Mouse (Mus musculus) heart, postnatal 0 days (tissue): Measurements from ENCODE around the gene B230217C12Rik. TPM values are rescaled to one million over a fixed set of nuclear protein-coding genes. Genes with fewer than 3 reads are reported as not detected.

ENCODE experiments used
- ATAC-seq: fragments of 200-750 bp; cut with Nextera tagmentation; 2 replicates; pipeline ENCODE4 v1.8.0; 2017; ENCODE audit warnings: low read depth, moderate number of reproducible peaks, moderate library complexity; ENCODE audit not compliant: insufficient read depth
- DNase-seq: peaks from one replicate; pipeline ENCODE4 v3.0.0-alpha.2; 2016; ENCODE audit warnings: low spot score
- H3K27ac ChIP-seq: fragments of 300-500 bp; sonication (generic); 2 replicates; pipeline ENCODE4 v1.5.1; 2014; ENCODE audit warnings: low read depth, mild to moderate bottlenecking
- H3K27me3 ChIP-seq: fragments of 300-500 bp; sonication (generic); 2 replicates; pipeline ENCODE4 v1.6.1; 2014; ENCODE audit warnings: low read length, mixed read lengths; ENCODE audit not compliant: control insufficient read depth, insufficient read depth
- H3K36me3 ChIP-seq: fragments of 300-500 bp; sonication (generic); replicated peaks from 2 replicates; pipeline ENCODE4 v1.6.1; 2014; ENCODE audit warnings: low read length, mixed read lengths; ENCODE audit not compliant: control insufficient read depth, insufficient read depth
- H3K4me1 ChIP-seq: fragments of 300-500 bp; sonication (generic); 2 replicates; pipeline ENCODE4 v1.6.1; 2014; ENCODE audit warnings: antibody characterized with exemption; ENCODE audit not compliant: control insufficient read depth, insufficient read depth
- H3K4me2 ChIP-seq: fragments of 300-500 bp; sonication (generic); 2 replicates; pipeline ENCODE4 v1.6.1; 2014; ENCODE audit warnings: low read depth, mild to moderate bottlenecking, low read length, moderate library complexity
- H3K4me3 ChIP-seq: fragments of 300-500 bp; sonication (generic); 2 replicates; pipeline ENCODE4 v1.5.1; 2014; ENCODE audit warnings: low read depth, low read length
- H3K9ac ChIP-seq: fragments of 300-500 bp; sonication (generic); replicated peaks from 2 replicates; pipeline ENCODE4 v1.6.1; 2014; ENCODE audit warnings: low read depth, low read length, mixed read lengths
- H3K9me3 ChIP-seq: fragments of 300-500 bp; sonication (generic); replicated peaks from 2 replicates; pipeline ENCODE4 v1.6.1; 2016; ENCODE audit warnings: low read length; ENCODE audit not compliant: control insufficient read depth
- CTCF ChIP-seq: IDR thresholded peaks from 2 replicates; pipeline ENCODE4 v1.5.1; 2016; ENCODE audit warnings: antibody characterized with exemption, control low read depth, low read depth
- EP300 ChIP-seq: IDR thresholded peaks from 2 replicates; pipeline ENCODE4 v1.6.1; 2016; ENCODE audit warnings: antibody characterized with exemption, low read depth
- WGBS: fragments of 180-500 bp; shearing (Covaris S2); extraction: QIAGEN DNeasy Blood & Tissue Kit; methylation state at CpG from one replicate; pipeline ENCODE4 v1.1.7; 2014; 5-methylcytosine and 5-hydroxymethylcytosine counted together
- polyA plus RNA-seq: library from polyadenylated mRNA; unstranded; fragments of >200 nt; fragmentation: Nextera tagmentation; extraction: Ambion mirVana; gene quantifications from 2 replicates; pipeline ENCODE4 v1.2.1, GENCODE M21; 2015
- total RNA-seq: library from RNA; depleted of rRNA; stranded (reverse); fragments of >200 nt; gene quantifications from 2 replicates; pipeline ENCODE4 v1.2.3, GENCODE M21; 2014; ENCODE audit warnings: low replicate concordance

B230217C12Rik gene
- total and polyA plus RNA-seq, 2 experiments from 2014 or later: 0.97 to 1.4 TPM

DNA sequence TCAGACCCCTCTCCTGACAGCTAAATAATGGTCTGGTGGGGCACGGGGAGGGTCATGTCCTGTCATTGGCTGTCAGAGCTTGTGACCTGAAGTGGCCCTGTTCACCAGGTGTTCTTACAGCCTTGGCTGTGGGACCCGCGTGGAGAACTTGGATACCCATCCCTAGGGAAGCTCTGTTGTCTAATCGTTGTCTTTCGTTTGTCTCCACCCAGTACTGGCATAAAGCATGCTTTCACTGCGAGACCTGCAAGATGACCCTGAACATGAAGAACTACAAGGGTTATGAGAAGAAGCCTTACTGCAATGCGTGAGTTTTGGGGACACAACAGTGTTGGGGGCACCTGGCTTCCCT, 34.0 kb upstream of the B230217C12Rik start:
- no peak overlapping the region for H3K9ac ChIP-seq
- peak overlapping the region; percentile 43; the same call in 1 of the 2 replicates for H3K4me2 ChIP-seq
- TF ChIP-seq CTCF: no peak
- TF ChIP-seq EP300: no peak
- no peak for ATAC-seq
- peak overlapping the region; percentile 47 for H3K27ac ChIP-seq
- H3K4me3 ChIP-seq: no peak overlapping the region
- H3K4me1 ChIP-seq: peaks cover 78% of the 10 kb centered on the region
- no peaks in the 10 kb centered on the region for H3K27me3 ChIP-seq
- WGBS: 70% methylated on average over 7 of the region's 7 CpGs
- no peak for DNase-seq
- no peaks in the 10 kb centered on the region for H3K9me3 ChIP-seq
- H3K36me3 ChIP-seq: peaks cover 11% of the 10 kb centered on the region

DNA sequence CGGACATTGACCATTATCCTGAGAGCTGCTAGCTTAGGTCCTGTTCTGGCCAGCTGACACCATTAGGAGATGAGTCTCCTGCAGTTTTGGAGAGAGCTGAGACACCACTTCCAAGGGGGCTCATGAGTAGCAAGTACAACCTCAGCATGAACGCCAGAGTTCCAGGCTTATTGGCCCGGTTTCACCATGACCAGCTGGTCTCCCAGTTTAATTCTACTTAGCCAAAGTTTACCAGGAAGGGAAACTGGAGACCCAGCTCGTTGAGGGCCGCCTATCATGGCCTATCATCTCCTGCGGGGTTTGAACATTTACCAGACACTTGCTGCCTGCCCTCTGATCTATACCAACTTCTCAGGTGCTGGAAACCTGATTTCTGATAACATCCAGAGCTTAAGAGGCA, 33.0 kb upstream of the B230217C12Rik start:
- Histone ChIP-seq H3K9ac (no peak overlapping the region), H3K9me3 (no peaks in the 10 kb centered on the region), H3K4me2 (no peak overlapping the region), H3K4me3 (no peak overlapping the region), H3K4me1 (peaks cover 77% of the 10 kb centered on the region), H3K36me3 (peaks cover 14% of the 10 kb centered on the region), H3K27me3 (no peaks in the 10 kb centered on the region), H3K27ac (peak overlapping the region; percentile 58)
- ATAC-seq (no peak), DNase-seq (no peak)
- TF ChIP-seq EP300 (no peak), CTCF (no peak)
- WGBS: 36% methylated on average over 6 of the region's 6 CpGs

DNA sequence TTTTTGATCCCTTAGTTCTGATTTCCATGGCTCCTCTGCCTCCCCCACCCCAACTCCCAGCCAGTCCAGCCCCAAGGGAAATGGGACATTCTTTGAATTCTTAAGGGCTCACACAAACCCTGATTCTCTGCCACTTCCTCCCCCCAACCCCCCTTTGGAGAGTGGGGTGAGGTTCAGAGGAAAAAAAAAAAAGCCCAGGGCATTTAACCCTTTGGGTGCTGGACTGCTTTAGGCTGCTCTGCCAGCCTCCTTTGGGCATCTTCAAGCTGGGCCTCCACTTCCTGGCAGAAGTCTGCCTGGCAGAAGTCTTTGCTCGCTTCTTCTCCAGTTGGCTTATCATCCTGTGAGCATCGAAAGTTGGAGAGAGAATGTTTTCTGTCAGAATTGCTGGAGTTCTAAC, 32.5 kb upstream of the B230217C12Rik start:
- Histone ChIP-seq H3K27me3 (no peaks in the 10 kb centered on the region), H3K4me2 (no peak overlapping the region), H3K4me1 (peaks cover 80% of the 10 kb centered on the region), H3K9ac (no peak overlapping the region), H3K27ac (peak overlapping the region; percentile 58), H3K36me3 (peaks cover 18% of the 10 kb centered on the region), H3K4me3 (no peak overlapping the region), H3K9me3 (no peaks in the 10 kb centered on the region)
- no peak for ATAC-seq
- DNase-seq: no peak
- TF ChIP-seq CTCF (no peak), EP300 (no peak)
- WGBS: 40% methylated on average over 2 of the region's 2 CpGs

DNA sequence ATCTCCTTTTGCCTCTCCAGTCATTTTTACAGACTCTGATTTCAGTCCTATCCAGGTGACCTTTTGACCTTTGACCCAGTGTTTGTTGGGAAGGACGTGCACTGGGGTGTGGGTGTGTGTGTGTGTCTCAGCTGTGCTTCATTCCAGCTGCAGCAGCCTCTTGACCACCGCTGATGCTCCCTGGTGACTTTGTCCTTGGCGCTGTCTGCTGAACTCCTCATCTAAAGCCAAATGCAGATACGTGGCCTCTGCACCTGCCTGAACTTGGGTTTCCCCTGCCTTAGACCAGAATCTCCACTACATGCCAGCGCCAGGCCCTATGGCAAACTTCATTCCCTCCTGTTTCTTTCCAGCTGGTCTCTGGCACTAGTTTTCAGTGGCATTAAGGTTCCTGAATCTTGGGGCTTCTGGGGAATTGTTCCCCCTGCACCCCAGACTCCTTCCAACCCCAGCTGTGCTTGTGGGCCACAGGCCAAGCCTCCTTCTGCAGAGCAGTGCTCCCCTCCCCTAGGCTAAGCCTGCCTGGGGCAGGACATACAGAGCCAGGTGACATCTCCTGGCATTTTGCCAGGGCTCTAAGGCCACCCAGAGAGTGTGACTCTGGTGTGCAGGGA, 31.9 kb upstream of the B230217C12Rik start:
- Histone ChIP-seq H3K36me3 (peaks cover 22% of the 10 kb centered on the region), H3K27ac (peak overlapping the region; percentile 58), H3K27me3 (no peaks in the 10 kb centered on the region), H3K9me3 (no peaks in the 10 kb centered on the region), H3K9ac (0 out of 2 replicates have a peak overlapping the region, but pooled peaks have one; percentile 16), H3K4me1 (peaks cover 80% of the 10 kb centered on the region), H3K4me2 (no peak overlapping the region), H3K4me3 (no peak overlapping the region)
- DNase-seq: no peak
- 29% methylated on average over 5 of the region's 5 CpGs for WGBS
- ATAC-seq: peak; percentile 21; the same call in 1 of the 2 replicates
- TF ChIP-seq EP300 (no peak), CTCF (no peak)

DNA sequence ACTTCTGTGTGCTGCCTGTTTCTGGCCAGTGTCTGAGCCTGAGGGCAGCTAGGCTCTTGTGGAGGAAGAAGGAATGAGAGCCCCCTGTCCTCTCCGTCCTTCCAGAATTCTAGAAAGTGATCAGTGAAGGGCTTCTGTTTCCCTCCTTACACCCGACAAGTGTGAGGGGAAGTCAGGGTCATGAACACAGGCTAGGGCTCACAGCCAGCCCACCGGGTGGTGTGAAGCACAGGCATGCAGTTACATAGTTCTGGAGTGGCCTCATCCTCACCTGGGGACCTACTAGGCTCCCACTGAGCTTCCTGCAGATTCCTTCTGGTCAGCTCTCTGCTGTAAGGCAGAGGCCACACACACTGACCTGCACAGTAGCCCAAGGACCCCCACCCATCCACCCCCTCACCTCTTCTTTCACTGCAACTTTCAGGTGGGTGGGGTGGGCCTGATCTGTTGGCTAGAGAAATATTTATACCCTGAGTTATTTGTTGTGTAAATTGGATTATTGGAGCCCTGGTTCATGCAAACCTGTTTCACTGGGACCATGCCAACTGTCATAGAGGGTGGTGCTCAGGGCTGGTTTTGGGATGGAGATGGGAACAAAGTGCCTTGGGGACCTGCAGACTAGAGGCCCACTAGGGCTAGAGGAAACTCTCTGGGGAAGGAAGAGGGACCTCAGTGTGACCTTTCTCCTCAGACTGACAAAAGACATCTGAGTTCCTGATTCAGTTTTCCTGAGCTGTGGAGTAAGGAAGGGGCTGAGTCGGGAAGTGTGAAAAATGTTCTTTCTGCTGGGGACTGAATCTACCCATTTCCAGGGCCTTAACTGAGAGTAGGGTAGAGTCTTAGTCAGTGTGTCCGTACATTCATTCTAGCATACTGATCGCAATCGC, 31.1 kb upstream of the B230217C12Rik start:
- Histone ChIP-seq H3K9me3 (no peaks in the 10 kb centered on the region), H3K4me1 (peaks cover 76% of the 10 kb centered on the region), H3K27ac (peak overlapping the region; percentile 58; the same call in 1 of the 2 replicates), H3K27me3 (no peaks in the 10 kb centered on the region), H3K36me3 (peaks cover 27% of the 10 kb centered on the region), H3K4me2 (0 out of 2 replicates have a peak overlapping the region, but pooled peaks have one; percentile 12), H3K9ac (0 out of 2 replicates have a peak overlapping the region, but pooled peaks have one; percentile 16), H3K4me3 (no peak overlapping the region)
- TF ChIP-seq EP300: no peak
- no peak for TF ChIP-seq CTCF
- 44% methylated on average over 7 of the region's 7 CpGs for WGBS
- DNase-seq: no peak
- ATAC-seq: no peak
